Mouse (Mus musculus) c-Kit-positive CD71-negative TER-119-negative erythroid progenitor cells, embryonic 14.5 days (primary cell): Measurements from ENCODE around the gene Rmi2.

Source experiments
- DNase-seq: peaks from one replicate; pipeline ENCODE4 v3.0.0-alpha.2; 2013; ENCODE audit warnings: low read depth

The Rmi2 gene

GRCm38 (mm10) chr16:10867501-10867900 is 32.6 kb downstream of the Rmi2 start:
- no peak for DNase-seq

GRCm38 (mm10) chr16:10867904-10868440 is 33.1 kb downstream of the Rmi2 start:
- peak; percentile 38 for DNase-seq

- no peak for DNase-seq
Measured at GRCm38 (mm10) chr16:10870969-10871368, 36.1 kb downstream of the Rmi2 start.

GRCm38 (mm10) chr16:10872825-10873360 is 38.0 kb downstream of the Rmi2 start:
- no peak for DNase-seq

- peak; percentile 81 for DNase-seq
Measured at GRCm38 (mm10) chr16:10873654-10874053, 38.8 kb downstream of the Rmi2 start.

- no peak for DNase-seq
Measured at GRCm38 (mm10) chr16:10878227-10878626, 43.4 kb downstream of the Rmi2 start.

- DNase-seq: peak; percentile 54
Measured at GRCm38 (mm10) chr16:10879467-10879866, 44.6 kb downstream of the Rmi2 start.

GRCm38 (mm10) chr16:10881231-10881962 is 46.5 kb downstream of the Rmi2 start:
- DNase-seq: no peak

GRCm38 (mm10) chr16:10887436-10887835 is 52.6 kb downstream of the Rmi2 start:
- no peak for DNase-seq

GRCm38 (mm10) chr16:10890363-10890762 is 55.5 kb downstream of the Rmi2 start:
- DNase-seq: no peak

- DNase-seq: no peak
Measured at GRCm38 (mm10) chr16:10893161-10893560, 58.3 kb downstream of the Rmi2 start.

- DNase-seq: no peak
Measured at GRCm38 (mm10) chr16:10895906-10896305, 61.0 kb downstream of the Rmi2 start.

- DNase-seq: no peak
Measured at GRCm38 (mm10) chr16:10897372-10897771, 62.5 kb downstream of the Rmi2 start.

GRCm38 (mm10) chr16:10900736-10901135 is 65.9 kb downstream of the Rmi2 start:
- no peak for DNase-seq

- no peak for DNase-seq
Measured at GRCm38 (mm10) chr16:10901956-10902355, 67.1 kb downstream of the Rmi2 start.

GRCm38 (mm10) chr16:10902849-10903248 is 68.0 kb downstream of the Rmi2 start:
- no peak for DNase-seq

- no peak for DNase-seq
Measured at GRCm38 (mm10) chr16:10905661-10906113, 70.8 kb downstream of the Rmi2 start.

GRCm38 (mm10) chr16:10910541-10910940 is 75.7 kb downstream of the Rmi2 start:
- no peak for DNase-seq

- DNase-seq: no peak
Measured at GRCm38 (mm10) chr16:10911061-10911460, 76.2 kb downstream of the Rmi2 start.

GRCm38 (mm10) chr16:10915066-10915465 is 80.2 kb downstream of the Rmi2 start:
- DNase-seq: no peak

- no peak for DNase-seq
Measured at GRCm38 (mm10) chr16:10916271-10916670, 81.4 kb downstream of the Rmi2 start.

- no peak for DNase-seq
Measured at GRCm38 (mm10) chr16:10919856-10920255, 85.0 kb downstream of the Rmi2 start.

GRCm38 (mm10) chr16:10923561-10923960 is 88.7 kb downstream of the Rmi2 start:
- no peak for DNase-seq
